Mouse (Mus musculus): ENCODE data around the gene Cdipt. TPM values are rescaled to one million over a fixed set of nuclear protein-coding genes. Genes with fewer than 3 reads are reported as not detected.

The Cdipt gene
- polyA plus RNA-seq, 1 experiment from 2014 or later, result 39.5 TPM

GRCm38 (mm10) chr7:127004122-127004875, 28.6 kb downstream of the Cdipt start:
- Histone ChIP-seq H3K4me1 (ENCODE audit: control insufficient read depth, low read depth, low read length) (peaks cover 20% of the 10 kb centered on the region), H3K27ac (ENCODE audit: low read length) (no peak overlapping the region), H3K9me3 (replicated peaks; ENCODE audit: control insufficient read depth, low read length) (no peaks in the 10 kb centered on the region), H3K4me2 (ENCODE audit: low read depth, low read length) (no peak overlapping the region), H3K9ac (ENCODE audit: low read depth, low read length) (no peak overlapping the region), H3K36me3 (ENCODE audit: control insufficient read depth, insufficient read depth) (no peaks in the 10 kb centered on the region), H3K4me3 (ENCODE audit: low read depth, low read length) (no peak overlapping the region), H3K27me3 (ENCODE audit: control insufficient read depth, insufficient read depth, low read depth, low read length) (no peaks in the 10 kb centered on the region)
- no peak for ATAC-seq (ENCODE audit: low read depth)
- 82% methylated on average over 4 of the region's 4 CpGs for WGBS (ENCODE audit: insufficient replicate concordance)

DNA sequence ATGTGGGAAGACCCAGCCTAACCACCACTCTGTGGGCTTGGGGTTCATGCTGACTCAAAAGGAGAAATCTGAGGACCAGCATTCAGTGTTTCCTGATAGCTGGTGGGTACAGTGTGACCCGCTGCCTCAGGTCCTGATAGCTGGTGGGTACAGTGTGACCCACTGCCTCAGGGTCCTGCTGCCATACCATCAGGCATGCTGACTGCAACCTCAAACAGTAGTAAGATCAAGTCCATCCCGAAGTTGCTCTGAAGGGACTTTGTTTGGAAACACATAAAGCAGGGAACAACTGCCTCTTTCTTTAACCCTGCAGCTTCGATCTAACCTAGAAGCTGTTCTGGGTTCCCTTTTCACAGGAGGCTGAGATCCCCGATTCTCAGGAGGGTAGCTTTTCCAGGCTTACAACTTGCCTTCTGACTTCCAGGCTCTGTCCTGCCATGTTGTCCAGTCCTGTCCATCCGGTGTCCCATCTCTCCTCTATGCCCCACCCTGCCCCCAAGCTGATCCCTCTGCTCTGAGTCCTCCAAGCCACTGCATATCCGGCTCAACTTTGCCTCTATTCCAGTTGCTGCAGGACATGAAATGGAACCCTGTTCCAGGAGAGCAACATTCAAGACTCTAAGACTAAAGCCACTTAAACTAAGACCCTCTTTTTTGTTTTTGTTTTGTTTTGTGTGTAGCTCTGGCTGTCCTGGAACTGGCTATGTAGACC, 31.8 kb downstream of the Cdipt start:
- ATAC-seq (ENCODE audit: low read depth), result no peak
- Histone ChIP-seq H3K9me3 (replicated peaks; ENCODE audit: control insufficient read depth, low read length) (no peaks in the 10 kb centered on the region), H3K27ac (ENCODE audit: low read length) (no peak overlapping the region), H3K27me3 (ENCODE audit: control insufficient read depth, insufficient read depth, low read depth, low read length) (no peaks in the 10 kb centered on the region), H3K36me3 (ENCODE audit: control insufficient read depth, insufficient read depth) (no peaks in the 10 kb centered on the region), H3K4me3 (ENCODE audit: low read depth, low read length) (no peak overlapping the region), H3K9ac (ENCODE audit: low read depth, low read length) (no peak overlapping the region), H3K4me2 (ENCODE audit: low read depth, low read length) (no peak overlapping the region), H3K4me1 (ENCODE audit: control insufficient read depth, low read depth, low read length) (peaks cover 25% of the 10 kb centered on the region)
- WGBS (ENCODE audit: insufficient replicate concordance), result 80% methylated on average over 6 of the region's 6 CpGs

DNA sequence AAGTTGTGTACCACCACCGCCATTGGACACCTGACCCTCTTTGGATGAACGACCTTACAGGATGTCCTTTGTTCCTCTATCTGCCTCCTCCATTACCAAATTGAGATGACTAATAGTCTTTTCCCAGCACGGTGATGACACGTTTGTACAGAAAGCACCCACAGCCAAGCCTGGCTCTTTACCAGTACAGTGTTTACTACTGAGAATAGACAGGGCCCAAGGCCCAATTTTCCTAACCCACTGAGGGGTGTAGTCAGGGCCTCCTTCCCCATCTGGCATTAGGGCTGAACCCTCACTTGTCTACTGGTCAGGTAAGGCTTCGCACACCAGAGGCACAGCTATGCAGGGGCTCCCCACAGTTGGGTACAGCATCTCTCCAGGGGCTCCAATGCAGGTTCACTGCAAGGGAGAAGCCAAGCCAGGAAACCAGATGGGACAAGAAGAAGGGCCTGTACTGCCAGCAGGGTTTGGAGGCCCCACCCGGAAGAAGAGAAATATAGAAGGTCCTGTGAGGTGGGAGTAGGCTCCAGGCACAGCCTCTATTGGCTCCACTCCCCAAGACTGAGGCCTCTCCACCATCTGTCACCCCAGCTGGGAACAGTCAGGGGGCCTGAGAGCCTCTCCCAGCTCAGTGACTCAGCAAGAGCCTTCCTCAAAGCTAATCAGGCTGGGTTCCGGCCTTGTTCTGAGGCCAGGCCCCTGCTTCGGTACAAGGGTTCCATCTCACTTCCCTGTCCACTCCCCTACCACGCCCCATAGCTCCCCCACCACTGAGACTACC, 32.7 kb downstream of the Cdipt start:
- H3K27me3 ChIP-seq (ENCODE audit: control insufficient read depth, insufficient read depth, low read depth, low read length), result no peaks in the 10 kb centered on the region
- 33% methylated on average over 9 of the region's 9 CpGs for WGBS (ENCODE audit: insufficient replicate concordance)
- ATAC-seq (ENCODE audit: low read depth), result peak; percentile 92

GRCm38 (mm10) chr7:127009307-127010085, 33.8 kb downstream of the Cdipt start:
- H3K36me3 ChIP-seq (ENCODE audit: control insufficient read depth, insufficient read depth), result peaks cover 6% of the 10 kb centered on the region; the same call in 1 of the 2 replicates
- H3K9me3 ChIP-seq (replicated peaks; ENCODE audit: control insufficient read depth, low read length), result no peaks in the 10 kb centered on the region
- ATAC-seq (ENCODE audit: low read depth), result no peak
- 0 out of 2 replicates have a peak overlapping the region, but pooled peaks have one; percentile 49 for H3K4me2 ChIP-seq (ENCODE audit: low read depth, low read length)
- no peaks in the 10 kb centered on the region for H3K27me3 ChIP-seq (ENCODE audit: control insufficient read depth, insufficient read depth, low read depth, low read length)
- H3K9ac ChIP-seq (ENCODE audit: low read depth, low read length), result peak overlapping the region; percentile 10; the same call in 1 of the 2 replicates
- peaks cover 37% of the 10 kb centered on the region for H3K4me1 ChIP-seq (ENCODE audit: control insufficient read depth, low read depth, low read length)
- H3K4me3 ChIP-seq (ENCODE audit: low read depth, low read length), result no peak overlapping the region
- WGBS (ENCODE audit: insufficient replicate concordance), result 76% methylated on average over 17 of the region's 17 CpGs
- H3K27ac ChIP-seq (ENCODE audit: low read length), result peak overlapping the region; percentile 87

More for the DNA sequence above, 32.7 kb downstream of the Cdipt start:
- peak overlapping the region; percentile 49 for H3K4me2 ChIP-seq (ENCODE audit: low read depth, low read length)
- peak overlapping the region; percentile 54 for H3K9ac ChIP-seq (ENCODE audit: low read depth, low read length)
- peaks cover 28% of the 10 kb centered on the region for H3K4me1 ChIP-seq (ENCODE audit: control insufficient read depth, low read depth, low read length)
- H3K36me3 ChIP-seq (ENCODE audit: control insufficient read depth, insufficient read depth), result peaks cover 5% of the 10 kb centered on the region; the same call in 1 of the 2 replicates
- no peaks in the 10 kb centered on the region for H3K9me3 ChIP-seq (replicated peaks; ENCODE audit: control insufficient read depth, low read length)
- no peak overlapping the region for H3K4me3 ChIP-seq (ENCODE audit: low read depth, low read length)
- peak overlapping the region; percentile 87 for H3K27ac ChIP-seq (ENCODE audit: low read length)

- Histone ChIP-seq H3K36me3 (ENCODE audit: control insufficient read depth, insufficient read depth) (peaks cover 9% of the 10 kb centered on the region; the same call in 1 of the 2 replicates), H3K9ac (ENCODE audit: low read depth, low read length) (no peak overlapping the region), H3K4me3 (ENCODE audit: low read depth, low read length) (no peak overlapping the region), H3K27me3 (ENCODE audit: control insufficient read depth, insufficient read depth, low read depth, low read length) (no peaks in the 10 kb centered on the region), H3K4me1 (ENCODE audit: control insufficient read depth, low read depth, low read length) (peaks cover 50% of the 10 kb centered on the region), H3K27ac (ENCODE audit: low read length) (no peak overlapping the region), H3K4me2 (ENCODE audit: low read depth, low read length) (no peak overlapping the region), H3K9me3 (replicated peaks; ENCODE audit: control insufficient read depth, low read length) (no peaks in the 10 kb centered on the region)
- ATAC-seq (ENCODE audit: low read depth), result no peak
- 74% methylated on average over 2 of the region's 2 CpGs for WGBS (ENCODE audit: insufficient replicate concordance)
Observed at GRCm38 (mm10) chr7:127011051-127011450, 35.3 kb downstream of the Cdipt start.

GRCm38 (mm10) chr7:127011717-127012116, 36.0 kb downstream of the Cdipt start:
- Histone ChIP-seq H3K4me1 (ENCODE audit: control insufficient read depth, low read depth, low read length) (peaks cover 50% of the 10 kb centered on the region), H3K9me3 (replicated peaks; ENCODE audit: control insufficient read depth, low read length) (no peaks in the 10 kb centered on the region), H3K4me3 (ENCODE audit: low read depth, low read length) (no peak overlapping the region), H3K4me2 (ENCODE audit: low read depth, low read length) (no peak overlapping the region), H3K9ac (ENCODE audit: low read depth, low read length) (no peak overlapping the region), H3K27ac (ENCODE audit: low read length) (no peak overlapping the region), H3K27me3 (ENCODE audit: control insufficient read depth, insufficient read depth, low read depth, low read length) (no peaks in the 10 kb centered on the region), H3K36me3 (ENCODE audit: control insufficient read depth, insufficient read depth) (peaks cover 9% of the 10 kb centered on the region; the same call in 1 of the 2 replicates)
- WGBS (ENCODE audit: insufficient replicate concordance), result 71% methylated on average over 2 of the region's 2 CpGs
- ATAC-seq (ENCODE audit: low read depth), result no peak

- WGBS (ENCODE audit: insufficient replicate concordance), result 77% methylated on average over 6 of the region's 6 CpGs
- no peak overlapping the region for H3K9ac ChIP-seq (ENCODE audit: low read depth, low read length)
- H3K36me3 ChIP-seq (ENCODE audit: control insufficient read depth, insufficient read depth), result peaks cover 9% of the 10 kb centered on the region; the same call in 1 of the 2 replicates
- no peak for ATAC-seq (ENCODE audit: low read depth)
- peaks cover 51% of the 10 kb centered on the region for H3K4me1 ChIP-seq (ENCODE audit: control insufficient read depth, low read depth, low read length)
- H3K4me2 ChIP-seq (ENCODE audit: low read depth, low read length), result no peak overlapping the region
- no peaks in the 10 kb centered on the region for H3K9me3 ChIP-seq (replicated peaks; ENCODE audit: control insufficient read depth, low read length)
- H3K27ac ChIP-seq (ENCODE audit: low read length), result no peak overlapping the region
- no peak overlapping the region for H3K4me3 ChIP-seq (ENCODE audit: low read depth, low read length)
- H3K27me3 ChIP-seq (ENCODE audit: control insufficient read depth, insufficient read depth, low read depth, low read length), result no peaks in the 10 kb centered on the region
Observed at GRCm38 (mm10) chr7:127012374-127012773, 36.7 kb downstream of the Cdipt start.

DNA sequence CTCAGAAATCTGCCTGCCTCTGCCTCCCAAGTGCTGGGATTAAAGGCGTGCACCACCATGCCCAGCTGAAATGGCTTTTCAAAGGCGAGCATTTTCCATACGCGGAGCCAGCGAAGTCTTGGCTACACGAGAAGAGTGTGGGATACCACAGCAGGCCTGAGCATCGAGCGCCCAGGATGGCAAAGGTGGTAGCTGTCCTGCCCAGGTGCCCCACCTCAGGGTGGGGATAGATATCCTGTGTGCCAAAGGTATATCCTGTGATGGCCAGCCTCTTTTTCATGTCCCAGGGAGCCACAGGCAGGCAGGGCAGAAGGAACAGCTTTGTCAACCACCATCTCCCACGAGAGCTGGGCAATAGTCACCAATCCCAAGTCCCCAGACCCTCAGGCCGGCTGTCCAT, 37.1 kb downstream of the Cdipt start:
- Histone ChIP-seq H3K4me2 (ENCODE audit: low read depth, low read length) (no peak overlapping the region), H3K4me3 (ENCODE audit: low read depth, low read length) (no peak overlapping the region), H3K27ac (ENCODE audit: low read length) (no peak overlapping the region), H3K9ac (ENCODE audit: low read depth, low read length) (no peak overlapping the region), H3K9me3 (replicated peaks; ENCODE audit: control insufficient read depth, low read length) (no peaks in the 10 kb centered on the region), H3K27me3 (ENCODE audit: control insufficient read depth, insufficient read depth, low read depth, low read length) (no peaks in the 10 kb centered on the region), H3K4me1 (ENCODE audit: control insufficient read depth, low read depth, low read length) (peaks cover 53% of the 10 kb centered on the region), H3K36me3 (ENCODE audit: control insufficient read depth, insufficient read depth) (peaks cover 9% of the 10 kb centered on the region; the same call in 1 of the 2 replicates)
- ATAC-seq (ENCODE audit: low read depth), result no peak
- 86% methylated on average over 10 of the region's 10 CpGs for WGBS (ENCODE audit: insufficient replicate concordance)
